Mouse (Mus musculus) embryonic facial prominence, embryonic 10.5 days (tissue): ENCODE measurements around the gene Hsdl1. TPM values are rescaled to one million over a fixed set of nuclear protein-coding genes. Genes with fewer than 3 reads are reported as not detected.
A peak's percentile ranks its signal among the peaks of the same experiment; 100 is the strongest.

Source experiments
- DNase-seq: peaks from one replicate; pipeline ENCODE4 v3.0.0-alpha.2; 2017; ENCODE audit warnings: low spot score
- H3K27ac ChIP-seq: fragments of 300-500 bp; sonication (generic); replicated peaks from 2 replicates; pipeline ENCODE4 v1.5.1; 2016; ENCODE audit warnings: mild to moderate bottlenecking
- H3K27me3 ChIP-seq: fragments of 300-500 bp; sonication (generic); replicated peaks from 2 replicates; pipeline ENCODE4 v1.6.1; 2016; ENCODE audit warnings: low read depth, mild to moderate bottlenecking; ENCODE audit not compliant: poor library complexity, severe bottlenecking
- H3K36me3 ChIP-seq: fragments of 300-500 bp; sonication (generic); replicated peaks from 2 replicates; pipeline ENCODE4 v1.6.1; 2016; ENCODE audit warnings: mild to moderate bottlenecking, moderate library complexity
- H3K4me1 ChIP-seq: fragments of 300-500 bp; sonication (generic); 2 replicates; pipeline ENCODE4 v1.6.1; 2016
- H3K4me3 ChIP-seq: fragments of 300-500 bp; sonication (generic); 2 replicates; pipeline ENCODE4 v1.5.1; 2016; ENCODE audit warnings: mild to moderate bottlenecking, moderate library complexity
- H3K9me3 ChIP-seq: fragments of 300-500 bp; sonication (generic); 2 replicates; pipeline ENCODE4 v1.6.1; 2016; ENCODE audit warnings: mild to moderate bottlenecking
- WGBS: fragments of 180-500 bp; shearing (Covaris S2); methylation state at CpG from one replicate; pipeline ENCODE4 v1.1.7; 2016; 5-methylcytosine and 5-hydroxymethylcytosine counted together
- polyA plus RNA-seq: library from polyadenylated mRNA; unstranded; fragments of >200 nt; fragmentation: Nextera tagmentation; extraction: Ambion mirVana; gene quantifications from 2 replicates; pipeline ENCODE4 v1.2.1, GENCODE M21; 2016

Gene Hsdl1
- polyA plus RNA-seq: 42.0 and 43.5 TPM in 2 replicates

DNA sequence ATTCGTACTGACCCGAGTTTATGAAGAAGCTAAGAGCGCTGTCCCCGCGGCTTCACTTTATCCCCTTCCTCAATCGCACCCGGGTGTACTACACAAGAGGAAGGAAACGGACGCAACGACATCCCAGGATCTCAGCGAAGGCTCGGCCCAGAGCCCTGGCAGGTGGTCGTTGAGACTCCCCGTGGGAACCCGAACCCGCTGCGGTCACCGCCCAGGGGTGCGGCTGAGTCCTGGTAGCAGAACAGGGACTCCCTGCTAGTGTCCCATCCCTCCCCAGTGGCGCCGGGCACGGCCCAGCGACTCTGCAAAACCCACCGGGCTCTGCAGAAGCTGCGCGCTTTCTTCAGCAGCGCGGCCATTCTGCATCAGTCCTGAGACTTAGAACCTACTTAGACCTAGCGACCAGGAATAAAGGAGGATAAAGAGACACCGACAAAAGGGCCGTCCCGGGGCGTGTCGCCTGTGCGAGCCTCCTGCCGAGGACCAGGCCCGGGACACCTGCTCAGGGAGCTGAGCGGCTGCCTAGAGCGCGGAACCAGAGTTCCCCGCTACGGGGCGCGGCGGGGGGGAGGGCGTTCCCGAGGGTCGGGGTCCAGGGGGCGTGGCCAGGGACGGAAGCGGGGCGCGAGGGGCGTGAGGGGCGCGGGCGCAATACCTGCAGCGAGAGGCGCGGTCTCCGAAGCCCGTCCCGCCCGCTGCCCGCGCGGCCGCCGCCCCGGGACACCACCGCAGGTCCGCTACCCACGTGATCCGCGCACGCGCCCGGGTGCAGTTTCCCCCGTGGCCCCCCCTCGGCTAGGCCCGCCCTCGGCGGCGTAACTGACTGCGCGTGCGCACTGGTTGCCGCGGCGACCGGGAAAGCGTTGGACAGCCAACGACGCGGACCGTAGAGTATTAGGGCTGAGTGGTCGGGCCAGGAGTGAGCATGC is at the start of gene Hsdl1, which contains the start of gene Dnaaf1:
TSS of gene Hsdl1 (minus strand) at position 747 of the 929 bp plus-strand sequence.
TSS of gene Dnaaf1 (plus strand) at position 799 of the 929 bp plus-strand sequence.
- Histone ChIP-seq H3K4me1 (peaks cover 35% of the 10 kb centered on the region), H3K36me3 (no peaks in the 10 kb centered on the region), H3K9me3 (no peaks in the 10 kb centered on the region), H3K4me3 (peak within 1 kb of the TSS; percentile 91), H3K27me3 (peaks cover 67% of the 10 kb centered on the region), H3K27ac (peak within 1 kb of the TSS; percentile 89)
- under 1% methylated on average over 97 of the region's 97 CpGs for WGBS
- DNase-seq: peak; percentile 96

DNA sequence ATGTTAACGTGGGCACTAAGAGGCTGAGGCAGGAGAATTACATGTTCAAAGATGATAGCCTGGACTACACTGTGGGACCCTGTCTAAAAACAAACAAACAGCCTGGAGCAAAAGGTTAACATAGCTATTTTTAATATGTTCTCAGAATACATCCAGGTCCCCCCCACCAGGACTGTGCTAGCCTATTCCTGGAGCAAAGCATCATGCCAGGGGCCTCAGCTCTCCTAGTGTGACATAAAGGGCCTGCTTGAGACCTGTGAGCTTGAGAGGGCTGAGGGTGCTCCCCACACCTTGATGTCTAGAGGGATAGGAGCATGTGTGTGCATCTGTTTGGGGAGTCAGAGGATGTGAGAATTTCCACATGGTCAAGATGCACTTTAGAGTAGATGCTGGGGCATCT is 48.8 kb upstream of the Hsdl1 start:
- H3K4me3 ChIP-seq: no peak overlapping the region
- WGBS: 88% methylated on average over 1 of the region's 1 CpGs
- H3K4me1 ChIP-seq: peaks cover 50% of the 10 kb centered on the region
- DNase-seq: no peak
- H3K27me3 ChIP-seq: peaks cover 11% of the 10 kb centered on the region; the same call in 1 of the 2 replicates
- no peaks in the 10 kb centered on the region for H3K9me3 ChIP-seq
- H3K36me3 ChIP-seq: no peaks in the 10 kb centered on the region
- H3K27ac ChIP-seq: no peak overlapping the region

DNA sequence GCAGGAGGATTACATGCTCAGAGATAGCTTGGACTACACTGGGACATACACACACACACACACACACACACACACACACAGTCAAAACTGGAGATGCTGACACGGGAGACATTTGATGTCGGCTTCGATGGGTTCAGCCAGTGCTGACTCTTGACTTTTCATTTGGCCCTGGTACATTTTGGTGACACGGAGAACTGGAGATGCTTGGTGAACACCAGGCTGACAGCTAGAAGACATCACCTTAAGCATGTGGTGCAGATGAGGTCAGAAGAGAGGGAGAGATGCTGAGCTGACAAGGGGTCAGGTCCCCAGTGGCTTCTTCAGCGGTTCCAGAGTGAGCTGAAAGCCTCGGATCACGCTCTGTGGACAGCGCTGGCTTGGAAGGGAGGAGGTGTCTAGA is 48.1 kb upstream of the Hsdl1 start:
- H3K9me3 ChIP-seq: no peaks in the 10 kb centered on the region
- H3K27ac ChIP-seq: no peak overlapping the region
- no peaks in the 10 kb centered on the region for H3K36me3 ChIP-seq
- DNase-seq: no peak
- no peak overlapping the region for H3K4me3 ChIP-seq
- WGBS: 85% methylated on average over 8 of the region's 8 CpGs
- H3K4me1 ChIP-seq: peaks cover 47% of the 10 kb centered on the region
- peaks cover 11% of the 10 kb centered on the region; the same call in 1 of the 2 replicates for H3K27me3 ChIP-seq

DNA sequence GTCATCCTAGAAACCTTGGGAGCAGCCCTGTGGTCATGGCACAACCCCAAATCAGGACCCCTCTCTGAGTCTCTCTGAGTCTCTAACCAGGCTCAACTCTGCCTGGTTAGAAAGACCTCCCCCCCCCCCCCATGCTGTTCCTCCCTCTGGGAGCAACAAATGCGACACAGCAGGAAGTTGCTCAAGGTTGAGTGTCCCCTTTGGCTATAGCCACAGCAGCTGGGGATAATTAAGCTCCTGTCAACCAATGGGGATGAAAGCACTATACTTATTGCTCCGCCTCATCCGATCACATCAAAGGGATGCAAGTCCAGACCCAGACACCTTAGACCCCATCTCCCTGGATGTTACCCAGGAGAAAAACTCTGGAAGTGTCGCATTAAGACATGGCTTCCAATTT is 47.6 kb upstream of the Hsdl1 start:
- 46% methylated on average over 4 of the region's 4 CpGs for WGBS
- H3K27me3 ChIP-seq: peaks cover 11% of the 10 kb centered on the region; the same call in 1 of the 2 replicates
- DNase-seq: peak; percentile 41

DNA sequence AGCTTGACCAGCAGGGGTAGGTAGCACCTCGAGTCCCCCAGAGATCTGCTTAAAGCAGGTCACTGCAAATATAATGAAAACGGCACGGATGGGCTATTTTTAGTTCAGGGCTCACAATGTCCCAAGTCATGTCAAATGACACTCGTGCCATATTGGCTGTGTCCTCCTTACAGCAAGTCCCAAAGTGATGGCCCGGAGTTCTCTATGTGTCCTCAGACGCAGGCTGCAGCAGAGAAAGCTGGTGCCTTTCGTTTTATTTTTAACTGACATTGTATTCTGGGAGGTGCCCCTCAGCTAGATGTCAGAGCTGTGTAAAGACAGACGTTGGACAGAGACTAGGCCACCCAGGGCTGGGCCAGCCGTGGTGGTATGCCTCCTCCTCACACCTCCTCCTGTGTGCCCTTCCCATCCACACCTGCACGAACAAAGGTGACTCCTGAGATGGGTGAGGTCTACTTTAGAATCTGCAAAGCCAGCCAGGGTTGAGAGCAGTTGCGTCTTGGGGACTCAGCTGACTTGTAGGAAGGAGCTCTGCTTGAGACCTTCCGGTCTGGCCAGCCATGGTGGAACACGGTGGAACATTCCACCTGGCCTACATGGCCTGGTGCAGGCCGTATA is 46.0 kb upstream of the Hsdl1 start:
- WGBS: 90% methylated on average over 14 of the region's 14 CpGs
- DNase-seq: no peak
- H3K27ac ChIP-seq: no peak overlapping the region
- no peak overlapping the region for H3K4me3 ChIP-seq
- no peaks in the 10 kb centered on the region for H3K36me3 ChIP-seq
- H3K4me1 ChIP-seq: peaks cover 39% of the 10 kb centered on the region
- peaks cover 17% of the 10 kb centered on the region for H3K27me3 ChIP-seq
- no peaks in the 10 kb centered on the region for H3K9me3 ChIP-seq

More for the DNA sequence above, 47.6 kb upstream of the Hsdl1 start:
- H3K4me3 ChIP-seq: no peak overlapping the region
- peaks cover 42% of the 10 kb centered on the region for H3K4me1 ChIP-seq
- H3K27ac ChIP-seq: no peak overlapping the region
- no peaks in the 10 kb centered on the region for H3K36me3 ChIP-seq
- no peaks in the 10 kb centered on the region for H3K9me3 ChIP-seq

DNA sequence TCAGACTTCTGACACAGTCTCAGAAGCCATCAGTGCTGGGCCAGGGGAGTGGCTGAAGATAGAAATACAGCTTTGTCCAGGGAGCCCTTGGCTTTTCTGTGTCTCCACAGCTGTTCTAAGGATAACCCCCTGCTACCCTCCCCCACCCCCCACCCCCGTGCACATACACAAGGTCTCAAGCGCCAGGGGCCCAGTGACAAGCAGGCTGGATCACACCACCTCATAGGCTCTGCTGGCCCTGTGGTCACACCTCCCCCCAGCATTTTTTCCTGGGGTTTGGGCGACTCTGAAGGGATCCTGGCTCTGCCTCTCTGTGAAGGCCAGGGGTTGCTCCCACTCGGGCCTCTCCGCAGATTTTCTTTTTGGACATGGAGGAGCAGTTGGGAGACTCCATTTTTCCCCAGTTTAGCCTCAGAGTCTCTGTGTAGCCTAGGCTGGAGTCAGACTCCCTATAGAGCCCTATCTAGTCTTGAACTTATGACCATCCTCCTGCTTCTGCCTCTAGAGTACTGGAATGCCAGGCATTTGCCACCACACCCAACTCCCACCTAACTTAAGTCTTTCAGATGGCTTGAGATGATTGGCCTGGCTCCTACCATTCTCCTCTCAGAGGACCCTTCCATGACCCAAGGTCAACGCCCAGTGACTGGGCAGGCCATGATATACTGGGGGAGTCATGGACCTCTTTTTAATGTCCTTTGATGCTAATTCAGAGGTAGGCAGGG is 45.3 kb upstream of the Hsdl1 start:
- peaks cover 17% of the 10 kb centered on the region for H3K27me3 ChIP-seq
- no peak for DNase-seq
- WGBS: 74% methylated on average over 6 of the region's 6 CpGs
- H3K9me3 ChIP-seq: no peaks in the 10 kb centered on the region
- no peaks in the 10 kb centered on the region for H3K36me3 ChIP-seq
- no peak overlapping the region for H3K4me3 ChIP-seq
- peaks cover 39% of the 10 kb centered on the region for H3K4me1 ChIP-seq
- H3K27ac ChIP-seq: no peak overlapping the region

DNA sequence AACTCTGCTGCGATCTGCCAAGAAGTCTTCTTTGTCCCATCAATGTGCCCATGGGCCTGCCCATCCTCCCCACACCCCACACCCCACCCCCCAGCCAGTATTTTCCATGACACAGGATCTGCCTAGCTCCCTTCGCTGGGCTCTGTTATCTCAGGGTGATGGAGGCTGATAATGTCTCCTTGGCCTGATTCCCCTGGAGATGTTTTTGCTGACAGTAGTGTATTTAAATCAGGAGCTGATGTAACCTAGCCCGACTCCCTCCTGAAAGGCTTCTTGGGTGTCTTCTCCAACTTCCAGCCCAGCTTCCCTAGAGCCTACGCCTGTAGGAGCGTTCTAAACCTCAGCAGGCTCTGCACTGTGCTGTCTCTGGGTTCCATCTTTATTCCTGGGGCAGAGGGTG is 43.9 kb upstream of the Hsdl1 start:
- Histone ChIP-seq H3K4me3 (no peak overlapping the region), H3K27me3 (peaks cover 23% of the 10 kb centered on the region), H3K27ac (no peak overlapping the region), H3K9me3 (no peaks in the 10 kb centered on the region), H3K36me3 (no peaks in the 10 kb centered on the region), H3K4me1 (peaks cover 47% of the 10 kb centered on the region)
- DNase-seq: no peak
- WGBS: 72% methylated on average over 5 of the region's 5 CpGs

DNA sequence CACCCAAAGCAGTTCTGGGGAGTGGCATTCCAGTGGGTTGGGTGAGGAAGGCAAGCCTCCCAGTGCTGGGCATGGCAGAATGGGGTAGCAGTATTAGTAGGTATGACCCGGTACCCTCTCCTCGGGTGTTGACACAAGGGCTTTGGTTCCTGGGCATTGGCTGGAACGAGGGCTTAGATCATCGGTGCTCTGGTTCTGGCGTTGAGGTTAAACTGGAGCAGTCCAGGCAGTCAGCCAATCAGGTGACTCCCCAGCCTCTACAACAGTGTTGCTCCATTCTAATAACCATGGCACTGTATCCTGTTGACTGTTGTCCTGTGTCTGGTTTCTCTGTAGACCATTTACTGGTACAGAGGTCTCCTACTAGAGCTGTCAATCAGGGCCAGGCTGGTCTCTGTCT is 42.6 kb upstream of the Hsdl1 start:
- Histone ChIP-seq H3K9me3 (no peaks in the 10 kb centered on the region), H3K4me1 (peaks cover 43% of the 10 kb centered on the region), H3K27me3 (peaks cover 27% of the 10 kb centered on the region), H3K4me3 (no peak overlapping the region), H3K36me3 (no peaks in the 10 kb centered on the region), H3K27ac (no peak overlapping the region)
- no peak for DNase-seq
- WGBS: 87% methylated on average over 5 of the region's 5 CpGs

DNA sequence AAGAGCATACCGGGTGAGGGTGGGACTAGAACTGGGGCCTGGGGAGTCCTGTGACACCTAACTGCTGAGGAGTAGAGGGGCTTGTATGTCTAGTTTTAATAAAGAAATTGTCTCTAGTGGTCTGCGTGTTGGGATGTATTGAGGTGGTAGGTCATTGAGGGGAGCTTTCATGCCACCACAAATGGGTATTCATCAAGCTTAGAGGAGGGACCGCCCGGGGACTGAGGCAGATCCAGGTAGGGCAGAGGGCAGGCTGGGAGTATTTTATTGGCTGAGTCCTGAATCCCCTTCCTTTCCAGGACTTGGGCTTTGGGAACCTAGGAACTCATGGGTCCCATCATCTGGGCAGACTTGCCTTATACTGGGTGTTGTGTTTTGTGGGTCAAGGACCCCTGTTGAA is 41.8 kb upstream of the Hsdl1 start:
- H3K9me3 ChIP-seq: no peaks in the 10 kb centered on the region
- H3K27me3 ChIP-seq: peaks cover 27% of the 10 kb centered on the region
- no peak overlapping the region for H3K4me3 ChIP-seq
- H3K36me3 ChIP-seq: no peaks in the 10 kb centered on the region
- no peak overlapping the region for H3K27ac ChIP-seq
- peaks cover 36% of the 10 kb centered on the region for H3K4me1 ChIP-seq
- 85% methylated on average over 4 of the region's 4 CpGs for WGBS
- no peak for DNase-seq

DNA sequence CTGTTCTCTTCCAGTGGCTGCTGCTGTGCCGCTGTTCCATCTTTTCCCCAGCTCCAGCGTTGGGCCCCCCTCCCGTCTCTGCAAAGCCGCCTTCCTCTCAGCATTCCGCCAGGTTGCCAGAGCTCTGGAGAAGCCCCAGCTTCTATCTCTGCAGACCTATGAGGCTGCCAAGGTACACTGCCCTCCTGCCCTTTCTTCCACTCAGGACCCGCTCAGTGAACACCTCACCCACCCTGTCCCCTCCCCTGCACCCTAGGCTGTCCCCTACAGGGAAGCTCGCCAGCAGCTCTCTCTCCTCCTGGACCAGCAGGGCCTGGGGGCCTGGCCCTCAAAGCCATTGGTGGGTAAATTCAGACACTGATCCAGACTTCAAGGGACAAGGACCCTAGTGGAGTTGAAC is 41.4 kb upstream of the Hsdl1 start:
- Histone ChIP-seq H3K27ac (peak overlapping the region; percentile 15; the same call in 1 of the 2 replicates), H3K9me3 (no peaks in the 10 kb centered on the region), H3K27me3 (peaks cover 27% of the 10 kb centered on the region), H3K4me1 (peaks cover 36% of the 10 kb centered on the region), H3K4me3 (no peak overlapping the region), H3K36me3 (no peaks in the 10 kb centered on the region)
- 78% methylated on average over 7 of the region's 7 CpGs for WGBS
- DNase-seq: no peak

DNA sequence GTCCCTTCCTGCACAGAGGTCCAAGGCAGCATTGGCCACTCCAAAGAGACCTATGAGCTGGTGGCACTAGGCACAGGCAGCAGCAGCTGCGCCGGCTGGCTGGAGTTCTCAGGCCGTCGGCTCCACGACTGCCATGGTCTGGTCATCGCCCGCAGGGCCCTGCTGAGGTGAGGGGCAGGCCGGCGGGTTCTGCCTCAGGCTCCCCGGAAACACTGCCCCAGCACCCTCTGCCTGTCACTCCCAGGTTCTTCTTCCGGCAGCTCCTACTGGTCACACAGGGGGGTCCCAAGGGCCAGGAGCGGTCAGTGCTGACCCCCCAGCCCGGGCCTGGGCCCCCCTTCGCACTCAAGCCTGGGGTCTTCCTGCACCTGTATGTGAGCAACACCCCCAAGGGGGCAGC is 40.1 kb upstream of the Hsdl1 start:
- Histone ChIP-seq H3K27me3 (peaks cover 27% of the 10 kb centered on the region), H3K9me3 (no peaks in the 10 kb centered on the region), H3K36me3 (no peaks in the 10 kb centered on the region), H3K4me1 (peaks cover 32% of the 10 kb centered on the region), H3K4me3 (no peak overlapping the region), H3K27ac (0 out of 2 replicates have a peak overlapping the region, but pooled peaks have one; percentile 10)
- no peak for DNase-seq
- 69% methylated on average over 14 of the region's 14 CpGs for WGBS

DNA sequence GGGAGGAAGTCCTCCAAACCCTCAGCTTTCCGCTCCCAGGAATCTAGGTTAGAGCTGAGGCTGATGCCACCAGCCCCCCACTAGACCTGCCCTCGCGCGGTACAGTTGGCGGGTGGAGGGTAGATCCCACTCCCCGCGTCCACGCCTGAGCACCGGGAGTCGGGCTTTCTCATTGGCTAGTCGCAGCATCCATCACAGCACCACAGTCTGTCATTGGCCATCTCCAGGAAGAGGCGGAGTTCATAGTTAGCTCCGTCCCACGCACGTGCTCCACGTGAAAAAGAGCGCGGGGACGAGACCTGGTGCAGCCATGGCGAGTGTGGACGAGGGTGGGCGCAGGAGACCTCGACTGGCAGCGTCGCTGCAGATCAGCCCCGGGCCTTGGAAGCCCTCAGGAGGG is 37.5 kb upstream of the Hsdl1 start, which contains the start of gene Adad2:
TSS of gene Adad2 (plus strand) at position 277 of the 400 bp plus-strand sequence.
- 83% methylated on average over 26 of the region's 26 CpGs for WGBS
- no peaks in the 10 kb centered on the region for H3K36me3 ChIP-seq
- H3K4me1 ChIP-seq: peaks cover 18% of the 10 kb centered on the region
- peaks cover 27% of the 10 kb centered on the region for H3K27me3 ChIP-seq
- no peak for DNase-seq
- H3K4me3 ChIP-seq: no peak within 1 kb of the TSS
- 0 out of 2 replicates have a peak within 1 kb of the TSS, but pooled peaks have one; percentile 57 for H3K27ac ChIP-seq
- H3K9me3 ChIP-seq: peaks cover 8% of the 10 kb centered on the region; the same call in 1 of the 2 replicates
